Mouse (Mus musculus): ENCODE results near the gene Slc30a2.
"Not testable (repeated sequence)": the region's sequence is repeated elsewhere in the genome, so short reads cannot be mapped to it uniquely, and the experiment has no call there.

Gene Slc30a2

GRCm38 (mm10) chr4:134343071-134344031 is at the start of gene Slc30a2:
Slc30a2 (plus strand) TSS chr4:134343181.
- DNase-seq (ENCODE audit: extremely low read depth, low read depth): no peak

GRCm38 (mm10) chr4:134293692-134294163 is 49.3 kb upstream of the Slc30a2 start:
- no peak for DNase-seq (ENCODE audit: extremely low read depth, low read depth)

GRCm38 (mm10) chr4:134296096-134296495 is 46.9 kb upstream of the Slc30a2 start:
- DNase-seq (ENCODE audit: extremely low read depth, low read depth): not testable (repeated sequence)

- no peak for DNase-seq (ENCODE audit: extremely low read depth, low read depth)
Observed at GRCm38 (mm10) chr4:134296523-134296922, 46.5 kb upstream of the Slc30a2 start.

- DNase-seq (ENCODE audit: extremely low read depth, low read depth): no peak
Observed at GRCm38 (mm10) chr4:134297369-134297768, 45.6 kb upstream of the Slc30a2 start.

- no peak for DNase-seq (ENCODE audit: extremely low read depth, low read depth)
Observed at GRCm38 (mm10) chr4:134298626-134299497, 44.1 kb upstream of the Slc30a2 start.

GRCm38 (mm10) chr4:134299498-134299810 is 43.5 kb upstream of the Slc30a2 start:
- no peak for DNase-seq (ENCODE audit: extremely low read depth, low read depth)

GRCm38 (mm10) chr4:134300316-134300715 is 42.7 kb upstream of the Slc30a2 start:
- DNase-seq (ENCODE audit: extremely low read depth, low read depth): no peak

- no peak for DNase-seq (ENCODE audit: extremely low read depth, low read depth)
Observed at GRCm38 (mm10) chr4:134302084-134302483, 40.9 kb upstream of the Slc30a2 start.

GRCm38 (mm10) chr4:134306963-134307362 is 36.0 kb upstream of the Slc30a2 start:
- no peak for DNase-seq (ENCODE audit: extremely low read depth, low read depth)

- DNase-seq (ENCODE audit: extremely low read depth, low read depth): peak; percentile 24
Observed at GRCm38 (mm10) chr4:134307367-134308072, 35.5 kb upstream of the Slc30a2 start.

GRCm38 (mm10) chr4:134310106-134310505 is 32.9 kb upstream of the Slc30a2 start:
- no peak for DNase-seq (ENCODE audit: extremely low read depth, low read depth)

- DNase-seq (ENCODE audit: extremely low read depth, low read depth): no peak
Observed at GRCm38 (mm10) chr4:134310656-134311055, 32.3 kb upstream of the Slc30a2 start.

- no peak for DNase-seq (ENCODE audit: extremely low read depth, low read depth)
Observed at GRCm38 (mm10) chr4:134311784-134312183, 31.2 kb upstream of the Slc30a2 start.

GRCm38 (mm10) chr4:134312341-134312740 is 30.6 kb upstream of the Slc30a2 start:
- no peak for DNase-seq (ENCODE audit: extremely low read depth, low read depth)

- peak; percentile 14 for DNase-seq (ENCODE audit: extremely low read depth, low read depth)
Observed at GRCm38 (mm10) chr4:134312901-134313300, 30.1 kb upstream of the Slc30a2 start.

GRCm38 (mm10) chr4:134314081-134314655 is 28.8 kb upstream of the Slc30a2 start:
- DNase-seq (ENCODE audit: extremely low read depth, low read depth): no peak

- DNase-seq (ENCODE audit: extremely low read depth, low read depth): no peak
Observed at GRCm38 (mm10) chr4:134314876-134315275, 28.1 kb upstream of the Slc30a2 start, which contains the start of gene Trim63. Trim63 (plus strand) TSS chr4:134315120.

GRCm38 (mm10) chr4:134315470-134315869 is 27.5 kb upstream of the Slc30a2 start:
- DNase-seq (ENCODE audit: extremely low read depth, low read depth): no peak

- DNase-seq (ENCODE audit: extremely low read depth, low read depth): no peak
Observed at GRCm38 (mm10) chr4:134316390-134316789, 26.6 kb upstream of the Slc30a2 start.

GRCm38 (mm10) chr4:134319074-134319473 is 23.9 kb upstream of the Slc30a2 start:
- DNase-seq (ENCODE audit: extremely low read depth, low read depth): no peak

All from MEL-GATA-1-ER (cell line).